Mouse (Mus musculus) embryonic facial prominence, embryonic 12.5 days (tissue): Measurements from ENCODE around the gene Aldh9a1. TPM values are rescaled to one million over a fixed set of nuclear protein-coding genes. Genes with fewer than 3 reads are reported as not detected.
"Not testable (repeated sequence)": the region's sequence is repeated elsewhere in the genome, so short reads cannot be mapped to it uniquely, and the experiment has no call there.

ENCODE experiments used
- ATAC-seq: fragments of 200-750 bp; cut with Nextera tagmentation; 2 replicates; pipeline ENCODE4 v1.8.0; 2017; ENCODE audit not compliant: insufficient number of reproducible peaks, insufficient read depth, low FRiP score, low TSS enrichment
- H3K27ac ChIP-seq: fragments of 300-500 bp; sonication (generic); 2 replicates; pipeline ENCODE4 v1.5.1; 2016; ENCODE audit warnings: mild to moderate bottlenecking
- H3K27me3 ChIP-seq: fragments of 300-500 bp; sonication (generic); 2 replicates; pipeline ENCODE4 v1.6.1; 2016; ENCODE audit warnings: mild to moderate bottlenecking, moderate library complexity
- H3K36me3 ChIP-seq: fragments of 300-500 bp; sonication (generic); 2 replicates; pipeline ENCODE4 v1.6.1; 2016; ENCODE audit warnings: mild to moderate bottlenecking
- H3K4me1 ChIP-seq: fragments of 300-500 bp; sonication (generic); 2 replicates; pipeline ENCODE4 v1.6.1; 2016
- H3K4me2 ChIP-seq: fragments of 300-500 bp; sonication (generic); replicated peaks from 2 replicates; pipeline ENCODE4 v1.6.1; 2016; ENCODE audit warnings: mild to moderate bottlenecking, moderate library complexity
- H3K4me3 ChIP-seq: fragments of 300-500 bp; sonication (generic); 2 replicates; pipeline ENCODE4 v1.5.1; 2016; ENCODE audit warnings: mild to moderate bottlenecking
- H3K9ac ChIP-seq: fragments of 300-500 bp; sonication (generic); 2 replicates; pipeline ENCODE4 v1.6.1; 2016; ENCODE audit warnings: mild to moderate bottlenecking, moderate library complexity
- H3K9me3 ChIP-seq: fragments of 300-500 bp; sonication (generic); 2 replicates; pipeline ENCODE4 v1.6.1; 2016; ENCODE audit warnings: mild to moderate bottlenecking, moderate library complexity
- WGBS: fragments of 180-500 bp; shearing (Covaris S2); methylation state at CpG from one replicate; pipeline ENCODE4 v1.1.7; 2016; 5-methylcytosine and 5-hydroxymethylcytosine counted together
- polyA plus RNA-seq: library from polyadenylated mRNA; unstranded; fragments of >200 nt; fragmentation: Nextera tagmentation; extraction: Ambion mirVana; gene quantifications from 2 replicates; pipeline ENCODE4 v1.2.1, GENCODE M21; 2016

Gene Aldh9a1
- polyA plus RNA-seq, 1 experiment from 2014 or later, result 56.1 TPM

GRCm38 (mm10) chr1:167336398-167336797 lies 13.4 kb upstream of the Aldh9a1 start:
- no peak overlapping the region for H3K4me2 ChIP-seq
- ATAC-seq, result no peak
- H3K4me3 ChIP-seq, result no peak overlapping the region
- H3K9ac ChIP-seq, result no peak overlapping the region
- WGBS, result 92% methylated on average over 3 of the region's 3 CpGs
- H3K27me3 ChIP-seq, result peaks cover 5% of the 10 kb centered on the region
- peaks cover 18% of the 10 kb centered on the region for H3K36me3 ChIP-seq
- no peak overlapping the region for H3K27ac ChIP-seq
- no peaks in the 10 kb centered on the region for H3K9me3 ChIP-seq
- no peaks in the 10 kb centered on the region for H3K4me1 ChIP-seq

GRCm38 (mm10) chr1:167337463-167338095 lies 12.2 kb upstream of the Aldh9a1 start:
- Histone ChIP-seq H3K4me2 (no peak overlapping the region), H3K9ac (no peak overlapping the region), H3K4me1 (no peaks in the 10 kb centered on the region), H3K9me3 (no peaks in the 10 kb centered on the region), H3K36me3 (peaks cover 7% of the 10 kb centered on the region), H3K27ac (no peak overlapping the region), H3K27me3 (peaks cover 7% of the 10 kb centered on the region), H3K4me3 (no peak overlapping the region)
- ATAC-seq, result no peak
- 11% methylated on average over 12 of the region's 12 CpGs for WGBS

- H3K4me2 ChIP-seq, result no peak overlapping the region
- H3K4me3 ChIP-seq, result no peak overlapping the region
- H3K9ac ChIP-seq, result no peak overlapping the region
- WGBS, result 71% methylated on average over 8 of the region's 9 CpGs
- H3K27me3 ChIP-seq, result peaks cover 7% of the 10 kb centered on the region
- H3K9me3 ChIP-seq, result no peaks in the 10 kb centered on the region
- H3K4me1 ChIP-seq, result no peaks in the 10 kb centered on the region
- ATAC-seq, result no peak
- no peak overlapping the region for H3K27ac ChIP-seq
- H3K36me3 ChIP-seq, result no peaks in the 10 kb centered on the region
Observed at GRCm38 (mm10) chr1:167339177-167339781, 10.5 kb upstream of the Aldh9a1 start.

GRCm38 (mm10) chr1:167340111-167340787 lies 9.5 kb upstream of the Aldh9a1 start:
- Histone ChIP-seq H3K27me3 (peaks cover 7% of the 10 kb centered on the region), H3K4me2 (peak overlapping the region; percentile 81), H3K9me3 (no peaks in the 10 kb centered on the region), H3K9ac (peak overlapping the region; percentile 50; the same call in 1 of the 2 replicates), H3K4me3 (peak overlapping the region; percentile 45), H3K4me1 (no peaks in the 10 kb centered on the region), H3K36me3 (no peaks in the 10 kb centered on the region), H3K27ac (no peak overlapping the region)
- 0 out of 2 replicates have a peak, but pooled peaks have one; percentile 48 for ATAC-seq
- 2% methylated on average over 47 of the region's 47 CpGs for WGBS

GRCm38 (mm10) chr1:167340910-167341528 lies 8.8 kb upstream of the Aldh9a1 start:
- Histone ChIP-seq H3K4me1 (no peaks in the 10 kb centered on the region), H3K4me3 (no peak overlapping the region), H3K9me3 (no peaks in the 10 kb centered on the region), H3K9ac (no peak overlapping the region), H3K36me3 (no peaks in the 10 kb centered on the region), H3K27ac (no peak overlapping the region), H3K27me3 (peaks cover 7% of the 10 kb centered on the region), H3K4me2 (peak overlapping the region; percentile 81; the same call in 1 of the 2 replicates)
- WGBS, result 85% methylated on average over 3 of the region's 3 CpGs
- ATAC-seq, result 0 out of 2 replicates have a peak, but pooled peaks have one; percentile 6

- Histone ChIP-seq H3K4me2 (no peak overlapping the region), H3K4me3 (no peak overlapping the region), H3K27me3 (peaks cover 7% of the 10 kb centered on the region), H3K9ac (no peak overlapping the region), H3K4me1 (no peaks in the 10 kb centered on the region), H3K36me3 (no peaks in the 10 kb centered on the region), H3K27ac (no peak overlapping the region), H3K9me3 (no peaks in the 10 kb centered on the region)
- no peak for ATAC-seq
- WGBS, result 87% methylated on average over 10 of the region's 10 CpGs
Observed at GRCm38 (mm10) chr1:167342831-167343230, 7.0 kb upstream of the Aldh9a1 start.

GRCm38 (mm10) chr1:167345994-167346520 lies 3.7 kb upstream of the Aldh9a1 start:
- H3K27ac ChIP-seq, H3K9ac ChIP-seq, H3K4me3 ChIP-seq, H3K9me3 ChIP-seq, H3K36me3 ChIP-seq, H3K4me2 ChIP-seq, ATAC-seq, H3K27me3 ChIP-seq, H3K4me1 ChIP-seq: not testable (repeated sequence)
- WGBS, result 83% methylated on average over 10 of the region's 10 CpGs

GRCm38 (mm10) chr1:167349206-167349605 lies 585 bp upstream of the Aldh9a1 start:
- H3K9me3 ChIP-seq, H3K4me2 ChIP-seq, H3K36me3 ChIP-seq, H3K9ac ChIP-seq, ATAC-seq, H3K27me3 ChIP-seq, H3K4me1 ChIP-seq, H3K27ac ChIP-seq, H3K4me3 ChIP-seq: not testable (repeated sequence)
- 62% methylated on average over 3 of the region's 3 CpGs for WGBS

GRCm38 (mm10) chr1:167350597-167351415 lies 1.0 kb downstream of the Aldh9a1 start:
- peak overlapping the region; percentile 63 for H3K4me2 ChIP-seq
- peak overlapping the region; percentile 63 for H3K9ac ChIP-seq
- 0 out of 2 replicates have a peak, but pooled peaks cover 4% of the 10 kb centered on the region for H3K4me1 ChIP-seq
- H3K27ac ChIP-seq, result peak overlapping the region; percentile 79
- peaks cover 11% of the 10 kb centered on the region for H3K36me3 ChIP-seq
- WGBS, result 23% methylated on average over 13 of the region's 13 CpGs
- ATAC-seq, result no peak
- H3K27me3 ChIP-seq, result no peaks in the 10 kb centered on the region
- H3K4me3 ChIP-seq, result peak overlapping the region; percentile 62
- H3K9me3 ChIP-seq, result no peaks in the 10 kb centered on the region

GRCm38 (mm10) chr1:167352403-167352802 lies 2.6 kb downstream of the Aldh9a1 start:
- H3K36me3 ChIP-seq, result peaks cover 26% of the 10 kb centered on the region
- 0 out of 2 replicates have a peak, but pooled peaks cover 4% of the 10 kb centered on the region for H3K4me1 ChIP-seq
- H3K9me3 ChIP-seq, result no peaks in the 10 kb centered on the region
- H3K9ac ChIP-seq, result no peak overlapping the region
- no peak overlapping the region for H3K4me3 ChIP-seq
- WGBS, result 89% methylated on average over 14 of the region's 14 CpGs
- no peak overlapping the region for H3K4me2 ChIP-seq
- H3K27ac ChIP-seq, result no peak overlapping the region
- ATAC-seq, result no peak
- H3K27me3 ChIP-seq, result no peaks in the 10 kb centered on the region

GRCm38 (mm10) chr1:167357387-167357786 lies 7.6 kb downstream of the Aldh9a1 start:
- H3K9ac ChIP-seq, result no peak overlapping the region

More at GRCm38 (mm10) chr1:167357387-167357786, 7.6 kb downstream of the Aldh9a1 start:
- no peaks in the 10 kb centered on the region for H3K27me3 ChIP-seq
- H3K9me3 ChIP-seq, result no peaks in the 10 kb centered on the region
- peaks cover 33% of the 10 kb centered on the region for H3K36me3 ChIP-seq
- no peak overlapping the region for H3K4me2 ChIP-seq
- no peak for ATAC-seq
- WGBS, result 90% methylated on average over 9 of the region's 9 CpGs
- no peaks in the 10 kb centered on the region for H3K4me1 ChIP-seq
- H3K4me3 ChIP-seq, result no peak overlapping the region
- H3K27ac ChIP-seq, result no peak overlapping the region
